In the genomic region with DNA sequence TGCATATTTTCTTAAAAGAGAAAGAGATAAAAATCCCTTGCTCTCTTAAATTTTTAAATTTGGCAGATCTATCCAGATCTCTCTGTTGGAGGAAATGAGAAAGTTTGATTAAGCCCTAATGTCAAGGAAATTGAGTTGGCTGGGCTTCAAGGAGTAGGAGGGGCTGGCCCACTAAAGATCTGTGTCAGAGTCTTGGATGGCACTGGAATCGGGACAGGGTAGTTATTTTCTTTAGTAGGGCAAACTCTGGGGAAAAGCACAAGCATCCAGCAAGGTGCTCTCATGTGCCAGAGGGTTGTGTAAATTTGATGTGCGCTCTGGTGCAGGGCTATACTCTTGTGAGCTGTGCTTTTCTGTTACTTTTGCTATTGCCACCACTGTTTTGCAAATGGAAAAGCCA, we compare ENCODE assay signal across 16 mouse cellular contexts. TPM values are rescaled to one million over a fixed set of nuclear protein-coding genes. Genes with fewer than 3 reads are reported as not detected.
DNase-seq lines count a peak whose midpoint lies in the region; ATAC-seq and TF ChIP-seq lines count a peak whose summit lies in the region.
"Had no signal": no experiment of that assay in that cellular context is flagged by ENCODE, and none has a peak within 500 bp of the region (broad histone marks: within the 10 kb centered on the region; RNA-seq: fewer than 3 reads in every experiment).

No protein-coding gene starts in this region.

- ATAC-seq in hindbrain, postnatal 0 days, result peak; percentile 61
- no peak for ATAC-seq in activated CD4-positive, CD25-positive, alpha-beta regulatory T cell, adult 4 months
- ATAC-seq: intestine, postnatal 0 days; Patski had no signal

- no peak overlapping the region for H3K4me2 ChIP-seq in hindbrain, postnatal 0 days (ENCODE audit: low read depth, low read length)
- H3K4me2 ChIP-seq: heart, embryonic 15.5 days; liver, embryonic 15.5 days had no signal

- no peaks in the 10 kb centered on the region; the same call in 1 of the 2 replicates for H3K4me1 ChIP-seq in kidney, adult 2 months (ENCODE audit: control insufficient read depth, insufficient read depth, low read length)
- H3K4me1 ChIP-seq in hindbrain, postnatal 0 days (ENCODE audit: insufficient read depth, low read length), result peaks cover 24% of the 10 kb centered on the region
- H3K4me1 ChIP-seq: heart, embryonic 15.5 days; limb, embryonic 10.5 days; liver, embryonic 15.5 days had no signal

- H3K9ac ChIP-seq in hindbrain, postnatal 0 days (replicated peaks; ENCODE audit: low read length), result no peak overlapping the region
- H3K9ac ChIP-seq: heart, embryonic 15.5 days; liver, embryonic 15.5 days had no signal

- no peaks in the 10 kb centered on the region for H3K9me3 ChIP-seq in hindbrain, postnatal 0 days (ENCODE audit: low read length)
- H3K9me3 ChIP-seq: heart, embryonic 15.5 days; limb, embryonic 10.5 days; liver, embryonic 15.5 days had no signal

- no peak overlapping the region for H3K27ac ChIP-seq in kidney, adult 2 months (ENCODE audit: insufficient read depth, low read depth, low read length)
- H3K27ac ChIP-seq in hindbrain, postnatal 0 days, result peak overlapping the region; percentile 70
- H3K27ac ChIP-seq: heart, embryonic 15.5 days; limb, embryonic 10.5 days; liver, embryonic 15.5 days had no signal

- WGBS in kidney, adult 2 months, result 64% methylated on average over 2 of the region's 2 CpGs
- 38% methylated on average over 2 of the region's 2 CpGs for WGBS in hindbrain, postnatal 0 days

- no peaks in the 10 kb centered on the region for H3K27me3 ChIP-seq in kidney, adult 2 months (replicated peaks; ENCODE audit: control insufficient read depth, insufficient read depth, low read length)
- H3K27me3 ChIP-seq in hindbrain, postnatal 0 days (ENCODE audit: insufficient read depth, low read length), result no peaks in the 10 kb centered on the region
- H3K27me3 ChIP-seq: CH12.LX; heart, embryonic 15.5 days; liver, embryonic 15.5 days had no signal

- H3K4me3 ChIP-seq in kidney, adult 2 months (ENCODE audit: insufficient read depth, low read depth, low read length), result no peak overlapping the region
- H3K4me3 ChIP-seq in hindbrain, postnatal 0 days (ENCODE audit: low read length), result no peak overlapping the region
- H3K4me3 ChIP-seq: heart, embryonic 15.5 days; limb, embryonic 10.5 days; liver, embryonic 15.5 days had no signal

- peak; percentile 11 for DNase-seq in kidney, adult 2 months
- DNase-seq in kidney, adult 11 months, result no peak
- peak; percentile 51 for DNase-seq in adrenal gland, postnatal 14 days
- DNase-seq in cerebellum, postnatal 10 days, result peak; percentile 63 to 74
- peak; percentile 76 for DNase-seq in hindbrain, postnatal 0 days (ENCODE audit: low spot score)
- DNase-seq in embryo, embryonic 10.5 days (ENCODE audit: low spot score), result no peak
- DNase-seq: gastrocnemius, postnatal 25 days had no signal

- no peak for TF ChIP-seq POLR2A in kidney, adult 2 months (IDR thresholded peaks at IDR 0.05; ENCODE audit: low read depth, low read length)

- H3K36me3 ChIP-seq in kidney, adult 2 months (ENCODE audit: control insufficient read depth, insufficient read depth, low read length), result no peaks in the 10 kb centered on the region
- H3K36me3 ChIP-seq in hindbrain, postnatal 0 days (ENCODE audit: insufficient read depth, low read length), result no peaks in the 10 kb centered on the region
- H3K36me3 ChIP-seq: heart, embryonic 15.5 days; limb, embryonic 10.5 days; liver, embryonic 15.5 days had no signal

- TF ChIP-seq CTCF in kidney, adult 2 months (conservative IDR thresholded peaks at IDR 0.05; ENCODE audit: insufficient read depth, insufficient read length, low read depth, low read length), result no peak
- no peak for TF ChIP-seq CTCF in hindbrain, postnatal 0 days (IDR thresholded peaks at IDR 0.05; ENCODE audit: low read depth)

RNA-seq across cellular contexts. Expression of a gene that starts 45.9 kb away (rescaled TPM):
- polyA plus RNA-seq in kidney, adult 2 months (2012; rRNA removed), result 12.3 and 13.0 TPM in 2 replicates
- 17.3 and 20.4 TPM in 2 replicates for total RNA-seq in adrenal gland, postnatal 14 days (2021)
- 41.9 and 44.7 TPM in 2 replicates for total RNA-seq in hindbrain, postnatal 0 days (2014; rRNA removed)
- polyA plus RNA-seq in hindbrain, postnatal 0 days (2015; fragmentation: Nextera tagmentation; extraction: Ambion mirVana), result 119 and 129 TPM in 2 replicates
- polyA plus RNA-seq in activated CD4-positive, CD25-positive, alpha-beta regulatory T cell, adult 4 months (2017; shearing (Covaris generic)), result not detected
- total RNA-seq: CH12.LX; megakaryocyte, adult 5-6 weeks; neutrophil, adult 5-6 weeks had no signal
- polyA plus RNA-seq: liver, embryonic 15.5 days had no signal

Comparison
In these comparisons a context has a peak if more than half of its experiments do, and no peak if none do; other contexts are left out.
1. DNase-seq: peak in kidney, adult 2 months (single experiment), adrenal gland, postnatal 14 days (single experiment), cerebellum, postnatal 10 days (2 of 2) and hindbrain, postnatal 0 days (single experiment); none in kidney, adult 11 months (single experiment) and embryo, embryonic 10.5 days (single experiment).
2. RNA of a gene that starts 45.9 kb away (polyA plus RNA-seq): 119 to 129 TPM in hindbrain, postnatal 0 days and 12.3 to 13.0 TPM in kidney, adult 2 months; not detected in activated CD4-positive, CD25-positive, alpha-beta regulatory T cell, adult 4 months; every median in the first group is over 10 times any median in the second.